Mouse (Mus musculus) limb, embryonic 14.5 days (tissue): Measurements from ENCODE around the gene Ccer1. TPM values are rescaled to one million over a fixed set of nuclear protein-coding genes. Genes with fewer than 3 reads are reported as not detected.

ENCODE experiments used
- ATAC-seq: fragments of 200-750 bp; cut with Nextera tagmentation; 2 replicates; pipeline ENCODE4 v1.8.0; 2017; ENCODE audit warnings: low read depth, moderate number of reproducible peaks, moderate TSS enrichment; ENCODE audit not compliant: low FRiP score
- DNase-seq: peaks from one replicate; pipeline ENCODE4 v3.0.0-alpha.2; 2015; ENCODE audit warnings: low spot score
- H3K27ac ChIP-seq: fragments of 300-500 bp; sonication (generic); replicated peaks from 2 replicates; pipeline ENCODE4 v1.5.1; 2014; ENCODE audit warnings: low read depth, mild to moderate bottlenecking, low read length, moderate library complexity, mixed read lengths
- H3K27me3 ChIP-seq: fragments of 300-500 bp; sonication (generic); 2 replicates; pipeline ENCODE4 v1.6.1; 2014; ENCODE audit warnings: low read length, mixed read lengths; ENCODE audit not compliant: control insufficient read depth, insufficient read depth
- H3K36me3 ChIP-seq: fragments of 300-500 bp; sonication (generic); 2 replicates; pipeline ENCODE4 v1.6.1; 2014; ENCODE audit warnings: mild to moderate bottlenecking, low read length, moderate library complexity, mixed read lengths; ENCODE audit not compliant: control insufficient read depth, insufficient read depth
- H3K4me1 ChIP-seq: fragments of 300-500 bp; sonication (generic); 2 replicates; pipeline ENCODE4 v1.6.1; 2014; ENCODE audit warnings: antibody characterized with exemption, low read length, mixed read lengths; ENCODE audit not compliant: control insufficient read depth, insufficient read depth
- H3K4me2 ChIP-seq: fragments of 300-500 bp; sonication (generic); replicated peaks from 2 replicates; pipeline ENCODE4 v1.6.1; 2014; ENCODE audit warnings: low read depth, mild to moderate bottlenecking, low read length, moderate library complexity; ENCODE audit not compliant: severe bottlenecking
- H3K4me3 ChIP-seq: fragments of 300-500 bp; sonication (generic); replicated peaks from 2 replicates; pipeline ENCODE4 v1.5.1; 2014; ENCODE audit warnings: low read length
- H3K9ac ChIP-seq: fragments of 300-500 bp; sonication (generic); 2 replicates; pipeline ENCODE4 v1.6.1; 2014; ENCODE audit warnings: mild to moderate bottlenecking, low read depth, low read length, moderate library complexity; ENCODE audit not compliant: severe bottlenecking
- H3K9me3 ChIP-seq: fragments of 300-500 bp; sonication (generic); 2 replicates; pipeline ENCODE4 v1.6.1; 2016; ENCODE audit warnings: low read length; ENCODE audit not compliant: control insufficient read depth
- POLR2A ChIP-seq: fragments of 200-500 bp; IDR thresholded peaks from 2 replicates; pipeline ENCODE4 v1.8.0; 2012; ENCODE audit warnings: inconsistent platforms, mild to moderate bottlenecking, moderate library complexity, borderline replicate concordance; ENCODE audit not compliant: insufficient read depth, insufficient read length; ENCODE audit errors: extremely low read depth
- WGBS: fragments of 180-500 bp; shearing (Covaris S2); extraction: QIAGEN DNeasy Blood & Tissue Kit; methylation state at CpG from one replicate; pipeline ENCODE4 v1.1.7; 2014; 5-methylcytosine and 5-hydroxymethylcytosine counted together
- polyA plus RNA-seq, 2 experiments: library from polyadenylated mRNA; depleted of rRNA in 1 of 2; stranded (reverse) in 1 of 2; unstranded in 1 of 2; fragments of >200 nt; fragmentation: Nextera tagmentation in 1 of 2; extraction: Ambion mirVana in 1 of 2; gene quantifications; 2 replicates each; pipeline versions ENCODE4 v1.2.1 to v1.2.3; 2012 to 2014

The Ccer1 gene
- polyA plus RNA-seq, 2 experiments = not detected

GRCm38 (mm10) chr10:97673239-97673638 is 19.6 kb upstream of the Ccer1 start:
- 76% methylated on average over 2 of the region's 2 CpGs for WGBS
- Histone ChIP-seq H3K36me3 (no peaks in the 10 kb centered on the region), H3K4me2 (no peak overlapping the region)

GRCm38 (mm10) chr10:97682981-97683380 is 9.9 kb upstream of the Ccer1 start:
- no peak overlapping the region for H3K27ac ChIP-seq
- no peak for TF ChIP-seq POLR2A
- no peaks in the 10 kb centered on the region for H3K36me3 ChIP-seq
- H3K4me1 ChIP-seq = no peaks in the 10 kb centered on the region; the same call in 1 of the 2 replicates
- H3K27me3 ChIP-seq = no peaks in the 10 kb centered on the region
- no peaks in the 10 kb centered on the region for H3K9me3 ChIP-seq
- H3K4me2 ChIP-seq = no peak overlapping the region
- H3K9ac ChIP-seq = no peak overlapping the region
- no peak for ATAC-seq
- H3K4me3 ChIP-seq = no peak overlapping the region
- no peak for DNase-seq

More at GRCm38 (mm10) chr10:97673239-97673638, 19.6 kb upstream of the Ccer1 start:
- Histone ChIP-seq H3K27me3 (no peaks in the 10 kb centered on the region), H3K9me3 (no peaks in the 10 kb centered on the region), H3K9ac (no peak overlapping the region), H3K27ac (no peak overlapping the region), H3K4me3 (no peak overlapping the region), H3K4me1 (no peaks in the 10 kb centered on the region)
- DNase-seq (no peak), ATAC-seq (no peak)
- TF ChIP-seq POLR2A = no peak

- no peak for DNase-seq
- no peaks in the 10 kb centered on the region; the same call in 1 of the 2 replicates for H3K4me1 ChIP-seq
- H3K9ac ChIP-seq = no peak overlapping the region
- TF ChIP-seq POLR2A = no peak
- WGBS = 65% methylated on average over 1 of the region's 1 CpGs
- H3K36me3 ChIP-seq = no peaks in the 10 kb centered on the region
- no peak overlapping the region for H3K4me3 ChIP-seq
- no peak for ATAC-seq
- no peaks in the 10 kb centered on the region for H3K27me3 ChIP-seq
- H3K9me3 ChIP-seq = no peaks in the 10 kb centered on the region
- H3K4me2 ChIP-seq = no peak overlapping the region
- H3K27ac ChIP-seq = no peak overlapping the region
These were observed 5.7 kb upstream of the Ccer1 start for GRCm38 (mm10) chr10:97687198-97687597.

GRCm38 (mm10) chr10:97689425-97689824 is 3.4 kb upstream of the Ccer1 start:
- Histone ChIP-seq H3K4me3 (no peak overlapping the region), H3K36me3 (no peaks in the 10 kb centered on the region), H3K4me1 (no peaks in the 10 kb centered on the region; the same call in 1 of the 2 replicates), H3K4me2 (no peak overlapping the region), H3K9me3 (peaks cover 6% of the 10 kb centered on the region; the same call in 1 of the 2 replicates), H3K27ac (no peak overlapping the region), H3K9ac (no peak overlapping the region), H3K27me3 (no peaks in the 10 kb centered on the region)
- no peak for TF ChIP-seq POLR2A
- DNase-seq = peak; percentile 63
- 76% methylated on average over 3 of the region's 3 CpGs for WGBS
- ATAC-seq = no peak

- DNase-seq = no peak
- Histone ChIP-seq H3K4me2 (no peak overlapping the region), H3K4me3 (no peak overlapping the region), H3K9ac (no peak overlapping the region), H3K4me1 (no peaks in the 10 kb centered on the region), H3K27me3 (no peaks in the 10 kb centered on the region), H3K36me3 (no peaks in the 10 kb centered on the region), H3K27ac (no peak overlapping the region), H3K9me3 (peaks cover 6% of the 10 kb centered on the region; the same call in 1 of the 2 replicates)
- TF ChIP-seq POLR2A = no peak
- no peak for ATAC-seq
- 95% methylated on average over 37 of the region's 37 CpGs for WGBS
These were observed 708 bp downstream of the Ccer1 start for GRCm38 (mm10) chr10:97693398-97694135.
